Mouse (Mus musculus) embryonic facial prominence, embryonic 12.5 days (tissue): ENCODE results near the gene Vps26a. TPM values are rescaled to one million over a fixed set of nuclear protein-coding genes. Genes with fewer than 3 reads are reported as not detected.

ENCODE experiments used
- ATAC-seq: fragments of 200-750 bp; cut with Nextera tagmentation; 2 replicates; pipeline ENCODE4 v1.8.0; 2017; ENCODE audit not compliant: insufficient number of reproducible peaks, insufficient read depth, low FRiP score, low TSS enrichment
- H3K27ac ChIP-seq: fragments of 300-500 bp; sonication (generic); 2 replicates; pipeline ENCODE4 v1.5.1; 2016; ENCODE audit warnings: mild to moderate bottlenecking
- H3K27me3 ChIP-seq: fragments of 300-500 bp; sonication (generic); 2 replicates; pipeline ENCODE4 v1.6.1; 2016; ENCODE audit warnings: mild to moderate bottlenecking, moderate library complexity
- H3K36me3 ChIP-seq: fragments of 300-500 bp; sonication (generic); 2 replicates; pipeline ENCODE4 v1.6.1; 2016; ENCODE audit warnings: mild to moderate bottlenecking
- H3K4me1 ChIP-seq: fragments of 300-500 bp; sonication (generic); 2 replicates; pipeline ENCODE4 v1.6.1; 2016
- H3K4me2 ChIP-seq: fragments of 300-500 bp; sonication (generic); replicated peaks from 2 replicates; pipeline ENCODE4 v1.6.1; 2016; ENCODE audit warnings: mild to moderate bottlenecking, moderate library complexity
- H3K4me3 ChIP-seq: fragments of 300-500 bp; sonication (generic); 2 replicates; pipeline ENCODE4 v1.5.1; 2016; ENCODE audit warnings: mild to moderate bottlenecking
- H3K9ac ChIP-seq: fragments of 300-500 bp; sonication (generic); 2 replicates; pipeline ENCODE4 v1.6.1; 2016; ENCODE audit warnings: mild to moderate bottlenecking, moderate library complexity
- H3K9me3 ChIP-seq: fragments of 300-500 bp; sonication (generic); 2 replicates; pipeline ENCODE4 v1.6.1; 2016; ENCODE audit warnings: mild to moderate bottlenecking, moderate library complexity
- WGBS: fragments of 180-500 bp; shearing (Covaris S2); methylation state at CpG from one replicate; pipeline ENCODE4 v1.1.7; 2016; 5-methylcytosine and 5-hydroxymethylcytosine counted together
- polyA plus RNA-seq: library from polyadenylated mRNA; unstranded; fragments of >200 nt; fragmentation: Nextera tagmentation; extraction: Ambion mirVana; gene quantifications from 2 replicates; pipeline ENCODE4 v1.2.1, GENCODE M21; 2016

Gene Vps26a
- polyA plus RNA-seq, 1 experiment from 2014 or later, result 78.1 TPM

GRCm38 (mm10) chr10:62509032-62509656 is 22.5 kb upstream of the Vps26a start:
- Histone ChIP-seq H3K27me3 (peaks cover 12% of the 10 kb centered on the region; the same call in 1 of the 2 replicates), H3K36me3 (no peaks in the 10 kb centered on the region), H3K4me1 (0 out of 2 replicates have a peak, but pooled peaks cover 2% of the 10 kb centered on the region), H3K27ac (no peak overlapping the region), H3K4me2 (no peak overlapping the region), H3K9ac (no peak overlapping the region), H3K9me3 (no peaks in the 10 kb centered on the region), H3K4me3 (no peak overlapping the region)
- no peak for ATAC-seq
- 65% methylated on average over 11 of the region's 11 CpGs for WGBS

- Histone ChIP-seq H3K27ac (no peak overlapping the region), H3K9me3 (no peaks in the 10 kb centered on the region), H3K9ac (peak overlapping the region; percentile 33; the same call in 1 of the 2 replicates), H3K27me3 (peaks cover 12% of the 10 kb centered on the region; the same call in 1 of the 2 replicates), H3K36me3 (no peaks in the 10 kb centered on the region), H3K4me2 (peak overlapping the region; percentile 54), H3K4me1 (0 out of 2 replicates have a peak, but pooled peaks cover 2% of the 10 kb centered on the region), H3K4me3 (peak overlapping the region; percentile 28)
- WGBS, result 5% methylated on average over 11 of the region's 11 CpGs
- no peak for ATAC-seq
These were observed 21.9 kb upstream of the Vps26a start for GRCm38 (mm10) chr10:62508459-62508858.

- no peak overlapping the region for H3K27ac ChIP-seq
- H3K4me1 ChIP-seq, result 0 out of 2 replicates have a peak, but pooled peaks cover 2% of the 10 kb centered on the region
- H3K27me3 ChIP-seq, result peaks cover 12% of the 10 kb centered on the region; the same call in 1 of the 2 replicates
- H3K9me3 ChIP-seq, result no peaks in the 10 kb centered on the region
- no peak for ATAC-seq
- WGBS, result 16% methylated on average over 18 of the region's 18 CpGs
- peak overlapping the region; percentile 54 for H3K4me2 ChIP-seq
- H3K36me3 ChIP-seq, result no peaks in the 10 kb centered on the region
- H3K9ac ChIP-seq, result no peak overlapping the region
- H3K4me3 ChIP-seq, result peak overlapping the region; percentile 28
These were observed 21.1 kb upstream of the Vps26a start for GRCm38 (mm10) chr10:62507591-62508308.

GRCm38 (mm10) chr10:62507071-62507470 is 20.5 kb upstream of the Vps26a start:
- WGBS, result 82% methylated on average over 4 of the region's 4 CpGs
- no peak for ATAC-seq

GRCm38 (mm10) chr10:62506019-62506556 is 19.5 kb upstream of the Vps26a start:
- Histone ChIP-seq H3K4me3 (no peak overlapping the region), H3K9ac (no peak overlapping the region), H3K4me1 (0 out of 2 replicates have a peak, but pooled peaks cover 2% of the 10 kb centered on the region), H3K27me3 (peaks cover 12% of the 10 kb centered on the region; the same call in 1 of the 2 replicates), H3K27ac (no peak overlapping the region), H3K9me3 (no peaks in the 10 kb centered on the region), H3K4me2 (no peak overlapping the region), H3K36me3 (no peaks in the 10 kb centered on the region)
- ATAC-seq, result no peak
- 84% methylated on average over 17 of the region's 17 CpGs for WGBS

More at GRCm38 (mm10) chr10:62507071-62507470, 20.5 kb upstream of the Vps26a start:
- Histone ChIP-seq H3K9me3 (no peaks in the 10 kb centered on the region), H3K27me3 (peaks cover 12% of the 10 kb centered on the region; the same call in 1 of the 2 replicates), H3K36me3 (no peaks in the 10 kb centered on the region), H3K4me2 (no peak overlapping the region), H3K27ac (no peak overlapping the region), H3K9ac (no peak overlapping the region), H3K4me3 (no peak overlapping the region), H3K4me1 (0 out of 2 replicates have a peak, but pooled peaks cover 2% of the 10 kb centered on the region)

- 0 out of 2 replicates have a peak, but pooled peaks cover 2% of the 10 kb centered on the region for H3K4me1 ChIP-seq
- H3K4me3 ChIP-seq, result no peak overlapping the region
- no peak for ATAC-seq
- no peak overlapping the region for H3K9ac ChIP-seq
- H3K36me3 ChIP-seq, result no peaks in the 10 kb centered on the region
- 86% methylated on average over 9 of the region's 9 CpGs for WGBS
- H3K27me3 ChIP-seq, result peaks cover 12% of the 10 kb centered on the region; the same call in 1 of the 2 replicates
- H3K27ac ChIP-seq, result no peak overlapping the region
- H3K4me2 ChIP-seq, result no peak overlapping the region
- H3K9me3 ChIP-seq, result no peaks in the 10 kb centered on the region
These were observed 18.8 kb upstream of the Vps26a start for GRCm38 (mm10) chr10:62505224-62505983.

- no peak for ATAC-seq
- H3K4me3 ChIP-seq, result no peak overlapping the region
- 75% methylated on average over 12 of the region's 12 CpGs for WGBS
- H3K36me3 ChIP-seq, result no peaks in the 10 kb centered on the region
- peaks cover 9% of the 10 kb centered on the region; the same call in 1 of the 2 replicates for H3K27me3 ChIP-seq
- no peak overlapping the region for H3K27ac ChIP-seq
- no peaks in the 10 kb centered on the region for H3K9me3 ChIP-seq
- no peak overlapping the region for H3K9ac ChIP-seq
- H3K4me2 ChIP-seq, result no peak overlapping the region
- 0 out of 2 replicates have a peak, but pooled peaks cover 2% of the 10 kb centered on the region for H3K4me1 ChIP-seq
These were observed 17.4 kb upstream of the Vps26a start for GRCm38 (mm10) chr10:62503836-62504628.

- Histone ChIP-seq H3K4me1 (0 out of 2 replicates have a peak, but pooled peaks cover 2% of the 10 kb centered on the region), H3K27ac (no peak overlapping the region), H3K9ac (no peak overlapping the region), H3K9me3 (no peaks in the 10 kb centered on the region), H3K27me3 (0 out of 2 replicates have a peak, but pooled peaks cover 4% of the 10 kb centered on the region), H3K36me3 (no peaks in the 10 kb centered on the region), H3K4me2 (no peak overlapping the region), H3K4me3 (no peak overlapping the region)
- no peak for ATAC-seq
- 81% methylated on average over 4 of the region's 4 CpGs for WGBS
These were observed 16.7 kb upstream of the Vps26a start for GRCm38 (mm10) chr10:62503353-62503752.

- H3K9ac ChIP-seq, result no peak overlapping the region
- no peaks in the 10 kb centered on the region for H3K4me1 ChIP-seq
- H3K4me3 ChIP-seq, result no peak overlapping the region
- H3K4me2 ChIP-seq, result no peak overlapping the region
- ATAC-seq, result no peak
- no peaks in the 10 kb centered on the region for H3K27me3 ChIP-seq
- no peaks in the 10 kb centered on the region for H3K36me3 ChIP-seq
- H3K9me3 ChIP-seq, result no peaks in the 10 kb centered on the region
- H3K27ac ChIP-seq, result no peak overlapping the region
- 81% methylated on average over 7 of the region's 7 CpGs for WGBS
These were observed 15.3 kb upstream of the Vps26a start for GRCm38 (mm10) chr10:62501951-62502350.

GRCm38 (mm10) chr10:62500916-62501615 is 14.5 kb upstream of the Vps26a start:
- WGBS, result 84% methylated on average over 9 of the region's 9 CpGs
- no peak overlapping the region for H3K4me2 ChIP-seq
- no peaks in the 10 kb centered on the region for H3K9me3 ChIP-seq
- H3K36me3 ChIP-seq, result no peaks in the 10 kb centered on the region
- no peak overlapping the region for H3K4me3 ChIP-seq
- no peak overlapping the region for H3K9ac ChIP-seq
- no peaks in the 10 kb centered on the region for H3K27me3 ChIP-seq
- no peaks in the 10 kb centered on the region for H3K4me1 ChIP-seq
- H3K27ac ChIP-seq, result no peak overlapping the region
- ATAC-seq, result no peak
